Mouse (Mus musculus) ES-E14 (cell line): ENCODE measurements at regions not wholly inside any gene's neighbourhood (a gene's known extent, or its start where the extent isn't known, plus 50 kb on each side); places are given as distances from the start of the nearest gene placed in this dataset.
A peak's percentile ranks its signal among the peaks of the same experiment; 100 is the strongest.
"Not testable (repeated sequence)": the region's sequence is repeated elsewhere in the genome, so short reads cannot be mapped to it uniquely, and the experiment has no call there.

Experiments
- DNase-seq: peaks from one replicate; pipeline ENCODE4 v3.0.0-alpha.2; 2013; ENCODE audit warnings: low read depth, low spot score
- H3K27ac ChIP-seq: 2 replicates; pipeline ENCODE4 v1.5.1; 2012; ENCODE audit warnings: low read depth, mild to moderate bottlenecking, low read length, moderate library complexity, mixed read lengths; ENCODE audit not compliant: poor library complexity, insufficient read depth, severe bottlenecking
- H3K36me3 ChIP-seq: 2 replicates; pipeline ENCODE4 v1.6.1; 2012; ENCODE audit warnings: mild to moderate bottlenecking, low read length, moderate library complexity, mixed read lengths; ENCODE audit not compliant: control insufficient read depth, poor library complexity, insufficient read depth, severe bottlenecking
- H3K4me1 ChIP-seq, 2 experiments: fragments of 150-350 bp in 1 of 2; sonication (generic) in 1 of 2; 2 replicates each; pipeline ENCODE4 v1.6.1; 2012; ENCODE audit warnings: low read length in 2 of 2, mild to moderate bottlenecking in 1 of 2, mixed read lengths in 1 of 2; ENCODE audit not compliant: control insufficient read depth in 2 of 2, insufficient read depth in 2 of 2, poor library complexity in 1 of 2
- H3K4me3 ChIP-seq, 2 experiments: fragments of 150-350 bp in 1 of 2; sonication (generic) in 1 of 2; 2 replicates each; pipeline ENCODE4 v1.5.1; 2012; ENCODE audit warnings: low read length in 2 of 2, low read depth in 1 of 2, mild to moderate bottlenecking in 1 of 2, mixed read lengths in 1 of 2; ENCODE audit not compliant: insufficient read depth in 1 of 2, poor library complexity in 1 of 2, severe bottlenecking in 1 of 2
- H3K9ac ChIP-seq: 2 replicates; pipeline ENCODE4 v1.6.1; 2012; ENCODE audit warnings: low read depth, mild to moderate bottlenecking, low read length, mixed read lengths; ENCODE audit not compliant: poor library complexity, insufficient read depth, severe bottlenecking
- H3K9me3 ChIP-seq: fragments of 150-350 bp; sonication (generic); 2 replicates; pipeline ENCODE4 v1.6.1; 2012; ENCODE audit warnings: low read depth, mild to moderate bottlenecking, low read length; ENCODE audit not compliant: control insufficient read depth, insufficient read depth
- CHD2 ChIP-seq: IDR thresholded peaks from 2 replicates; pipeline ENCODE4 v1.6.1; 2014; ENCODE audit warnings: mild to moderate bottlenecking, low read depth, low read length, inconsistent platforms
- HCFC1 ChIP-seq: IDR thresholded peaks from 2 replicates; pipeline ENCODE4 v1.6.1; 2012; ENCODE audit warnings: low read length, inconsistent platforms, borderline replicate concordance; ENCODE audit not compliant: insufficient read depth
- MAFK ChIP-seq: IDR thresholded peaks from 2 replicates; pipeline ENCODE4 v1.6.1; 2014; ENCODE audit warnings: mild to moderate bottlenecking, low read depth, low read length, inconsistent platforms; ENCODE audit not compliant: insufficient read depth
- ZC3H11A ChIP-seq: IDR thresholded peaks from 2 replicates; pipeline ENCODE4 v1.6.1; 2012; ENCODE audit warnings: low read depth, mild to moderate bottlenecking, inconsistent platforms, low read length, borderline replicate concordance
- ZNF384 ChIP-seq: IDR thresholded peaks from 2 replicates; pipeline ENCODE4 v1.6.1; 2012; ENCODE audit warnings: low read depth, low read length, inconsistent platforms
- in situ Hi-C, 2 experiments: fragments of 600-800 bp; cut with MboI; formaldehyde crosslinking; loops; one replicate each; pipeline ENCODE4 v1.15.1; 2025; ENCODE audit warnings: low sequenced_read_pairs in 2 of 2, inconsistent platforms in 1 of 2; ENCODE audit not compliant: unreplicated experiment in 2 of 2

GRCm38 (mm10) chr12:33496306-33496705, 66.9 kb downstream of the Twistnb start:
- H3K4me3 ChIP-seq, result no peak overlapping the region
- H3K36me3 ChIP-seq, result no peaks in the 10 kb centered on the region
- no peak overlapping the region for H3K27ac ChIP-seq
- no peaks in the 10 kb centered on the region for H3K9me3 ChIP-seq
- TF ChIP-seq ZC3H11A (no peak), HCFC1 (no peak), MAFK (no peak), ZNF384 (no peak), CHD2 (no peak)
- no peak overlapping the region for H3K9ac ChIP-seq
- H3K4me1 ChIP-seq, result no peaks in the 10 kb centered on the region
- no peak for DNase-seq
- in situ Hi-C loops, result loop anchor here in 1 of 2 experiments (25.0 kb wide), 1 partner anchor 241 kb away; no protein-coding TSS in a partner anchor

- no peaks in the 10 kb centered on the region for H3K4me1 ChIP-seq
- in situ Hi-C loops, result loop anchor here in 1 of 2 experiments (25.0 kb wide), 1 partner anchor 240 kb away; no protein-coding TSS in a partner anchor
- no peaks in the 10 kb centered on the region for H3K9me3 ChIP-seq
- H3K9ac ChIP-seq, result no peak overlapping the region
- H3K27ac ChIP-seq, result no peak overlapping the region
- no peaks in the 10 kb centered on the region for H3K36me3 ChIP-seq
- no peak for TF ChIP-seq ZNF384
- TF ChIP-seq HCFC1, result no peak
- no peak for TF ChIP-seq CHD2
- no peak for TF ChIP-seq ZC3H11A
- TF ChIP-seq MAFK, result no peak
- DNase-seq, result no peak
- H3K4me3 ChIP-seq, result no peak overlapping the region
These were observed 68.0 kb downstream of the Twistnb start for GRCm38 (mm10) chr12:33497319-33497892.

GRCm38 (mm10) chr12:33541566-33541965, 112.1 kb downstream of the Twistnb start:
- Histone ChIP-seq H3K9ac (no peak overlapping the region), H3K4me3 (no peak overlapping the region), H3K36me3 (no peaks in the 10 kb centered on the region), H3K27ac (no peak overlapping the region), H3K9me3 (no peaks in the 10 kb centered on the region), H3K4me1 (no peaks in the 10 kb centered on the region)
- in situ Hi-C loops, result no loop called here
- no peak for TF ChIP-seq CHD2
- no peak for TF ChIP-seq ZC3H11A
- no peak for TF ChIP-seq ZNF384
- TF ChIP-seq MAFK, result no peak
- TF ChIP-seq HCFC1, result no peak
- no peak for DNase-seq

GRCm38 (mm10) chr12:33551660-33552059, 122.2 kb downstream of the Twistnb start:
- H3K9ac ChIP-seq, H3K4me1 ChIP-seq, H3K4me3 ChIP-seq, H3K9me3 ChIP-seq, in situ Hi-C loops, H3K36me3 ChIP-seq, H3K27ac ChIP-seq: not testable (repeated sequence)
- DNase-seq, result peak; percentile 17

- no peaks in the 10 kb centered on the region for H3K36me3 ChIP-seq
These were observed 122.8 kb downstream of the Twistnb start for GRCm38 (mm10) chr12:33552231-33552630.

More at GRCm38 (mm10) chr12:33552231-33552630, 122.8 kb downstream of the Twistnb start:
- no peak overlapping the region for H3K4me3 ChIP-seq
- no peak for DNase-seq
- in situ Hi-C loops, result no loop called here
- no peaks in the 10 kb centered on the region; a peak in 1 of 4 replicates for H3K4me1 ChIP-seq
- no peak overlapping the region for H3K27ac ChIP-seq
- no peaks in the 10 kb centered on the region for H3K9me3 ChIP-seq
- no peak overlapping the region for H3K9ac ChIP-seq
- TF ChIP-seq HCFC1 (no peak), ZC3H11A (no peak), MAFK (no peak), ZNF384 (no peak), CHD2 (no peak)
